Mouse (Mus musculus) neural tube, embryonic 14.5 days (tissue): ENCODE results near the gene Inmt. TPM values are rescaled to one million over a fixed set of nuclear protein-coding genes. Genes with fewer than 3 reads are reported as not detected.
"Not testable (repeated sequence)": the region's sequence is repeated elsewhere in the genome, so short reads cannot be mapped to it uniquely, and the experiment has no call there.

Experiments
- ATAC-seq: fragments of 200-750 bp; cut with Nextera tagmentation; 2 replicates; pipeline ENCODE4 v1.8.0; 2017; ENCODE audit warnings: low read depth, mild to moderate bottlenecking, moderate TSS enrichment, moderate library complexity
- H3K27ac ChIP-seq: fragments of 300-500 bp; sonication (generic); 2 replicates; pipeline ENCODE4 v1.5.1; 2014; ENCODE audit warnings: low read depth, mild to moderate bottlenecking, control low read depth, low read length, moderate library complexity, mixed read lengths
- H3K27me3 ChIP-seq: fragments of 300-500 bp; sonication (generic); 2 replicates; pipeline ENCODE4 v1.6.1; 2014; ENCODE audit warnings: low read length; ENCODE audit not compliant: control insufficient read depth, insufficient read depth
- H3K36me3 ChIP-seq: fragments of 300-500 bp; sonication (generic); 2 replicates; pipeline ENCODE4 v1.6.1; 2014; ENCODE audit warnings: low read length, mixed read lengths; ENCODE audit not compliant: control insufficient read depth, insufficient read depth
- H3K4me1 ChIP-seq: fragments of 300-500 bp; sonication (generic); 2 replicates; pipeline ENCODE4 v1.6.1; 2014; ENCODE audit warnings: low read length; ENCODE audit not compliant: control insufficient read depth, insufficient read depth
- H3K4me2 ChIP-seq: fragments of 300-500 bp; sonication (generic); 2 replicates; pipeline ENCODE4 v1.6.1; 2014; ENCODE audit warnings: mild to moderate bottlenecking, low read depth, low read length, control low read depth
- H3K4me3 ChIP-seq: fragments of 300-500 bp; sonication (generic); 2 replicates; pipeline ENCODE4 v1.5.1; 2014; ENCODE audit warnings: low read depth, low read length, control low read depth, mixed read lengths
- H3K9ac ChIP-seq: fragments of 300-500 bp; sonication (generic); replicated peaks from 2 replicates; pipeline ENCODE4 v1.6.1; 2014; ENCODE audit warnings: low read depth, mild to moderate bottlenecking, control low read depth, low read length, mixed read lengths
- H3K9me3 ChIP-seq: fragments of 300-500 bp; sonication (generic); 2 replicates; pipeline ENCODE4 v1.6.1; 2016; ENCODE audit warnings: low read length; ENCODE audit not compliant: control insufficient read depth
- WGBS: fragments of 180-500 bp; shearing (Covaris S2); extraction: QIAGEN DNeasy Blood & Tissue Kit; methylation state at CpG from one replicate; pipeline ENCODE4 v1.1.7; 2014; 5-methylcytosine and 5-hydroxymethylcytosine counted together
- polyA plus RNA-seq: library from polyadenylated mRNA; unstranded; fragments of >200 nt; fragmentation: Nextera tagmentation; extraction: Ambion mirVana; gene quantifications from 2 replicates; pipeline ENCODE4 v1.2.1, GENCODE M21; 2014

Gene Inmt
- polyA plus RNA-seq, 1 experiment from 2014 or later: not detected

DNA sequence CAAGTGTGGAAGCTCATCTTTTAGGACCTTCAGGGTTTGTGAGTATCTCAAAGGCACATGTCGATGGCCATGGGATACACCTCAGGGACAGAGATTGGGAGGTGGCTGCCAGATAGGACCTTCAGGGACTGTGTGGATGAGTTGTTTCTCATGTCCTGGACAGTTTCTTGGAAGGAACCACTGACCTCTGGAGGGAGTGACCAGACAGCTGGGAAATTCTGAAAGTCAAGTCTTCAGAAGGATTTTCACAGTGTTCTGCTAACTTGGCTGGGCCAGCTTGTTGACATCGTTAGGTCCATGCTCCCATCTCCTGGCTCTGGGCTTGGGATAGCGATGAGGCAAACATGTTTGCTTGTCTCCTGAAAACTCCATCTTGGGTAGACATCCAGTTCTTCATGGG lies 24.2 kb upstream of the Inmt start:
- 96% methylated on average over 3 of the region's 3 CpGs for WGBS
- H3K4me1 ChIP-seq: peaks cover 4% of the 10 kb centered on the region
- ATAC-seq: no peak

DNA sequence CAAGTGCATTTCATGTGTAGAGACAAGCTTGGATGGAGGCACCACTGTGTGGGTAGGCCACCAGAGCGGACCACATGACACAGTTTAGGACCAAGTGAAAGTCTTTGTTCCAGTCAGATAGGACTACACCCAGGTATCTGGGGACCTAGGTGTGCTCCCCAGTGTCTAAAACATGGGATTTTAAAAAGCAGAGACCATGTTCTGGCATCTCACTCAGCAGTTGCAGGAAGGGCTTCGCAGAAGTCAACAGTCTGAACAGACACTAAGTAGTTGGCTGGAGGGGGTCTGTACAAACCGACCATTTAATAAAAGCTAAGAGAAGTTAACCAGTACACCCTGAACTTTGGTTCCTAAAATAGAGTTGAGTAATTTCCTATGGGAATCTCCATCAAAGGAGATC lies 18.3 kb upstream of the Inmt start:
- ATAC-seq: no peak
- 96% methylated on average over 3 of the region's 3 CpGs for WGBS
- no peaks in the 10 kb centered on the region for H3K4me1 ChIP-seq
- H3K27me3 ChIP-seq: no peaks in the 10 kb centered on the region
- H3K36me3 ChIP-seq: no peaks in the 10 kb centered on the region
- no peak overlapping the region for H3K4me3 ChIP-seq
- no peak overlapping the region for H3K27ac ChIP-seq
- no peaks in the 10 kb centered on the region for H3K9me3 ChIP-seq
- no peak overlapping the region for H3K9ac ChIP-seq
- H3K4me2 ChIP-seq: no peak overlapping the region

More for the DNA sequence above, 24.2 kb upstream of the Inmt start:
- Histone ChIP-seq H3K36me3 (no peaks in the 10 kb centered on the region), H3K4me3 (no peak overlapping the region), H3K4me2 (no peak overlapping the region), H3K27ac (no peak overlapping the region), H3K27me3 (no peaks in the 10 kb centered on the region), H3K9ac (no peak overlapping the region), H3K9me3 (no peaks in the 10 kb centered on the region)

DNA sequence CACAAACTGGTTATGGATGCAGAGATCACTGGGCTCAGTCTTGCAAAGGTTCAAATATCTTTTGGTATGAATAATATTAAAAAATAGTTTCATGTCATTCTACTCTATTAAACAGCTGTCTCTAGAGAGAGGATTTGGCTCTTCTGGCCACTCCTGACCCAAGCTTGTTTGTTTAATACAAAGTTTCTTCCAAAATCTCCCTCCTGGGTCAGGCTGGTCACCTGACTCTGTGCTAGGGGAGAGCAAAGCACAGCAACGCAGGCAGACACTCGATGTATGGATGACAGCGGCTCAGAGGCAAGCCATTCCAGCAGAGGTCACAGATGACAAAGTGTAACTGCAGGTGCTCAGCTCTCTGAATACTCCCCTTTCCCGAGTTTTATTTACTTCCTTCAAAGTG lies 16.7 kb upstream of the Inmt start:
- no peaks in the 10 kb centered on the region for H3K9me3 ChIP-seq
- no peak for ATAC-seq

DNA sequence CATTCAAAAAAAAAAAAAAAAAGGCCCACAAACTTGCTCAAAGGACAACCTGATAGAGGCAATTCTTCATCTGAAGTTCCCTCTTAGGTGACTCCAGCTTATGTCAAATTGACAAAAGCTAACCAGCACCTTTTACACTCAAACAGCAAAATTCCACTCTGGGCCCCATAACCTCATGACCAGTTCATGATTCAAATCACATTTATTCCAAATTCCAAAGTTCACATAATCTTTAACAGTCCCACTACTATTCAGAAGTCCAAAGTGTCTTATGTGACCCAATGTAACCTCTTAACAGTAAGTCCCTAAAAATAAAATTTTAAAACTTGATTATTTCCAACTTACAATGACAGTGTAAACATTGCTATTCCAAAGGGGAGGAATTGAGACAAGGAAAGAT lies 14.6 kb upstream of the Inmt start:
- no peak for ATAC-seq
- no peaks in the 10 kb centered on the region for H3K4me1 ChIP-seq
- no peak overlapping the region for H3K4me3 ChIP-seq
- no peaks in the 10 kb centered on the region for H3K36me3 ChIP-seq
- no peak overlapping the region for H3K27ac ChIP-seq
- H3K9ac ChIP-seq: no peak overlapping the region
- H3K27me3 ChIP-seq: no peaks in the 10 kb centered on the region
- no peak overlapping the region for H3K4me2 ChIP-seq
- no peaks in the 10 kb centered on the region for H3K9me3 ChIP-seq

More for the DNA sequence above, 16.7 kb upstream of the Inmt start:
- Histone ChIP-seq H3K27me3 (no peaks in the 10 kb centered on the region), H3K36me3 (no peaks in the 10 kb centered on the region), H3K27ac (no peak overlapping the region), H3K4me1 (no peaks in the 10 kb centered on the region), H3K4me3 (no peak overlapping the region), H3K9ac (no peak overlapping the region), H3K4me2 (no peak overlapping the region)
- WGBS: 76% methylated on average over 4 of the region's 4 CpGs

DNA sequence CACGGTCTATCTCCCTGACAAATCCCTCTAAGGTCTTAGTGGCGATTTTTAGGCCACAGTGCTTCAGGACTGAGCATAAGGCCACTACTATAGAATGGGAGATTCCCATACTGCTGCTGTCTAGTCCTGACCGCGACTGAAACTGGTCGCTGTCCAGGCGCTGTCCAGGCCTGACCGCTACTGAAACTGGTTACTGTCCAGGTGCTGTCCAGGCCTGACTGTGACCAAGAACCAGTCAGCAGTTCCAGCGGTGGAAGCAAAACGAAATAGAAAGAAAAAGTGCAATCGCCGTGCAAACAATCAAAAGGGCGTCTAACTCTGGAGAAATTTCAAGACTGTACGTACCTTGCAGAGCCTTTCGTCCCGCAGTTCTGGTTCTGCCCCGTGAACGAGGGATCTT lies 13.0 kb upstream of the Inmt start:
- 96% methylated on average over 17 of the region's 17 CpGs for WGBS
- H3K4me1 ChIP-seq, H3K36me3 ChIP-seq, ATAC-seq, H3K9me3 ChIP-seq, H3K9ac ChIP-seq, H3K4me3 ChIP-seq, H3K27me3 ChIP-seq, H3K4me2 ChIP-seq, H3K27ac ChIP-seq: not testable (repeated sequence)

DNA sequence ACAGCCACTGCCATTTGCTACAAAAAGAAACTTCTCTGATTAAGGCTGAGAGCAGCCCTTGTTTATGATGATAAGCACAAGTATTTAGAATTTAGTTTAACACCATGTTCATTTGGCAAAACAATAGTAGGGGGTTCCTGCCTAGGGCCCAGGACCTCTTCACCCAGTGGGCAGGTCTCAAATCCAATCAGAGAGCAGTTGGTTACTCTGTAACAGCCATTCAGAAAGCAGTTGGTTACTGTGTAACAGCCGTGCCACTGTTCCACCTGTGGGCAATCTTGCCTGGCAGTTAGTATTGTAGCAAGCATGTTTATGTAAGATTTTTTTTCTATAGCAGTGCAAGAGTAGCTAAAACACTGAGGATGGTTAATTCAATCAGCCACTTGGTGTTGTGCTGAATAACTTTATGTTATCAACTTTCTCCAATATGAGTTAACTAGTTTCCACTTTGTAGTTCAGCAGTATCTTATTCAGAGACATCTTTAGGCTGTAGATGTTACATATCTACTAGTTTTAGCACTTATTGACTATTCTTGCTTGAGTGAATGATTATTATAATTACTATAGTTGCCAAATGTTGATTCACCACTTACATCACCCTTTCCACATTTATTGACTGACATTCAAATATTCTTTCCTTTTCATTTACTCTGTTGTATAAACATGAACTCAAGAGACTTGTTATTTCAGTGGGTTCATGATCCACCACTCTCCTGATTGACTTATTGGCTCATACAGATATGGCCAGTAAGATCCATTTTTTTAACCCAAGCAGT lies 8.0 kb upstream of the Inmt start:
- Histone ChIP-seq H3K4me1 (no peaks in the 10 kb centered on the region), H3K27me3 (no peaks in the 10 kb centered on the region), H3K9ac (no peak overlapping the region), H3K9me3 (no peaks in the 10 kb centered on the region), H3K4me2 (no peak overlapping the region), H3K36me3 (no peaks in the 10 kb centered on the region), H3K4me3 (no peak overlapping the region), H3K27ac (no peak overlapping the region)
- ATAC-seq: no peak
- 100% methylated on average over 1 of the region's 1 CpGs for WGBS

DNA sequence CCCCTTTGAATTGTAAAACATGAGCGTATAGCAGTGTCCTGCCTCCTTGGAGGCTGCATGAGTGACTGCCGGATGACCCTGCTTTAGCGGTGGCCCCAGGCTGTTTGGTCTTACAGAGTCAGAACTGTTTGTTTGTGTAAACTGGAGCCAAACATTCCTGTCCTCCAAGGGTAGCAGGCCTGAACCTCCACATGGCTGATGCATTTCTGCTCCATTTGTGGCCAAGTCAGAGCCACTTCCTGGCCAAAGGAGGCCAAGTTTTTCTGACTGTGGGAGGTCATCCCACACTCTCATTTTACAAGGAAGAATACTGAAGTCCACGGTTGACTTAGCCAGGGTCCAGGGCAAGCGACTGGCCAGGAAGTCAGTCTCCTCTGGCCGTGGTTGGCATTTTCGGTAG lies 4.7 kb upstream of the Inmt start:
- no peak overlapping the region for H3K4me3 ChIP-seq
- H3K4me2 ChIP-seq: no peak overlapping the region
- 80% methylated on average over 7 of the region's 7 CpGs for whole genome bisulfite sequencing
- no peak for ATAC-seq
- H3K27me3 ChIP-seq: no peaks in the 10 kb centered on the region
- no peaks in the 10 kb centered on the region for H3K36me3 ChIP-seq
- no peaks in the 10 kb centered on the region for H3K9me3 ChIP-seq
- H3K9ac ChIP-seq: no peak overlapping the region
- no peak overlapping the region for H3K27ac ChIP-seq
- no peaks in the 10 kb centered on the region for H3K4me1 ChIP-seq

DNA sequence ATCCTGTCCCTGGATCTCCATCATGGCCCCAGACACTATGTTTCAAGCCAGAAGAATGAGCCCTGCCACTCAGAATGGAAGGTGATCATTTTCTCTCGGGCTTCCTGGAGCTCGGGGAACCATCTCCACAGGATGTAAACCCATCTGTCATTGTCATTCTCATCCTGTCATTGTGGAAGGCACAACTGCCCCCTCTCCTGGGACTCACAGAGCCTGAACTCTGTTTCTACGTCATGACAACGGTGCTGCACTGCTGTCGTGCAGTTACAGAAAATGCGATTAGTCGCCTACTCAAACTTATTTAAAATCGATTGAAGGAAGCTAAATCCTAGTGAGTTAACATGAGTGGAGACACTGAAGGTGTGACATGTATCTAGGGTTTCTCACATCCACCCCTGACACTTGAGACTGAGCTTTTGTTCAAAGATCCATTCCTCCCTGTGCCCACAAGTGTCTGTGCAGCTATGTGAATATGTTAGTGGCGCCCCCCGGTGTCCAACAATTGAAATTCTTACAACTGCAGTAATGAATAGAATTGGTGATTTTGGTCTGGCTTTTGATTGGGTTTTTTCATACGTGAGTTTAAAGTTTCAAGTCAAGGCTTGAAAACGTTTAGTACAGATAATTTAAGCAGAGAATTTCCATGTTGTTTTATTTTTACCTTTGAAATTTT lies 2.4 kb upstream of the Inmt start:
- 39% methylated on average over 12 of the region's 12 CpGs for WGBS
- no peak for ATAC-seq
- Histone ChIP-seq H3K4me3 (no peak overlapping the region), H3K36me3 (no peaks in the 10 kb centered on the region), H3K27ac (no peak overlapping the region), H3K27me3 (0 out of 2 replicates have a peak, but pooled peaks cover 8% of the 10 kb centered on the region), H3K4me1 (no peaks in the 10 kb centered on the region), H3K9me3 (no peaks in the 10 kb centered on the region), H3K9ac (no peak overlapping the region), H3K4me2 (no peak overlapping the region)

DNA sequence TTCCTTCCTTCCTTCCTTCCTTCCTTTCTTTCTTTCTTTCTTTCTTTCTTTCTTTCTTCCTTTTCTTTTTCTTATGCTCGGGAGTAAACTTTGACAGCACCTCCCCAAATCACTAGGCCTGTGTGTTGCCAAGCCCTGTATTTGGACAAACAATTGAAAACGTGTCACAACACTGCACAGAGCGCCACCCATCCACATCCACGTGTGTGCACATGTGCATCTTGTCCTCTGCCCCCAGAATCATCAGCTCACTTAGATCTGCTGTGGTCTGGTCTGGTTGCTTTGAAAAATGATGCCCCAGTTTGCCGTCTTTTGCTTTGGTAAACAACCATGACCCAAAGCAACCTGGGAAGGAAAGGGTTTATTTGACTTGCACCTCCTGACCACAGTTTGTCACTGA lies 1.0 kb upstream of the Inmt start:
- 64% methylated on average over 5 of the region's 5 CpGs for WGBS

More for the DNA sequence above, 1.0 kb upstream of the Inmt start:
- ATAC-seq: no peak
- H3K36me3 ChIP-seq: no peaks in the 10 kb centered on the region
- H3K9me3 ChIP-seq: no peaks in the 10 kb centered on the region
- H3K4me2 ChIP-seq: no peak overlapping the region
- H3K9ac ChIP-seq: no peak overlapping the region
- no peak overlapping the region for H3K4me3 ChIP-seq
- no peaks in the 10 kb centered on the region for H3K4me1 ChIP-seq
- no peak overlapping the region for H3K27ac ChIP-seq
- 0 out of 2 replicates have a peak, but pooled peaks cover 8% of the 10 kb centered on the region for H3K27me3 ChIP-seq
